Mouse (Mus musculus): ENCODE data around the gene Vmn1r46.
"Not testable (repeated sequence)": the region's sequence is repeated elsewhere in the genome, so short reads cannot be mapped to it uniquely, and the experiment has no call there.

Vmn1r46 gene

DNA sequence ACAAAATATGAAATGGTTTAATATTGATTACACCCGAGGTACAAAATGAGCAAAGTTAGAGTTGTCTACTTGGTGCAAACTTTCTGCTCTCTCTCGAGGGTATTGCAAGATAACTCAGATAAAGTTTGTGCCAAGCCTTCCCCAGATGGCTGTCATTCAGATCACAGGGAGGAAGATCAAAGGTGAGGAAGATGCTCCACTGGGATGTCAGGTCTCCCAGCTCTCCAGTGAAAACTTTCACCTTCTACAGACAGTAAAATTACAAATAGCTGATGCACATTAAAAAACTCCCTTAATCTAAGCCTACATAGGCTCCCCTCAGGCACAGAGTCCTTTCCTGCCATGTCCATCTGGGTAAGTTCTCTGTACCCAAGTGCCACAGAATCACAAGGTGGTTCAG is at the start of gene Vmn1r46:
Vmn1r46 (plus strand) TSS at position 301 of the 400 bp plus-strand sequence.
- DNase-seq (ENCODE audit: low spot score in 2 of 2): no peak

DNA sequence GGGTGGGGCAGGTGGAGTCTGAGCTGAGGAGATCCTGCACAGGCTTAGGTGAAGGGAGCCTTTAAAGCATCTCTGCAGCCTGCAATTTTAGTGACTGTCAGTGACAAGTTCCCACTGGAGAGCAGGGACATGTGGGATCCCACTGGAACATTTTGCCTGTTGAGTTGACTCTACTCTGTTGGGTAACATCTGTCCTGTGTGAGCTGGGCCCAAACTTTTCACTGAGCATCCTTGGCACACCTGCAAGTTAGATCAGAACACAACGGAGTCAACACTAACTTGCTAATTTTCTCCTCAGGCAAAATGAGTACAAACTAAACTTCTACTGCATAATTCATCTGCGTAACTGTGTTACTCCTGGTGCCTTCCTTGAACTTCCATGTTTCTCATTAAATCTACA is 28.6 kb upstream of the Vmn1r46 start, which contains the start of gene Vmn1r45:
Vmn1r45 (minus strand) TSS at position 101 of the 400 bp plus-strand sequence.
- not testable (repeated sequence) for DNase-seq (ENCODE audit: low spot score in 2 of 2)

DNA sequence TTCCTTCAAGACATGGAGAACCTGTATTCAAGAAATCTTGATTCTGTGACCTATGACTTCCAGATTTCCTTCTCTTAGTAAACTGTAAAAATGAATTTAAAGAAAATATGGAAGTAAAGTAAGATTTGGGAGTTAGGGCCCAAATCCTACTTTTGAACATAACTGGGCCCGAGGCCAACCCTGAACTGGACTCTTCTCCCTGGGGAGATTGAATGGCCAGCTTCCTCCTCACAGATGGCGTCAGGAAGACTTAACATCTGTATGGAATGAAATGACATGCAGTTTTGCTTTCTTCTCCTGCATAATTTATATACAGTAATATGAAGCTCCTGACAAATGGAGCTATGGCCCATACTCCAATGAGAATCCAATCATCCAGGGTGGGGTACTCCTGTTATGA is 28.2 kb upstream of the Vmn1r46 start:
- no peak for DNase-seq (ENCODE audit: low spot score in 2 of 2)

DNA sequence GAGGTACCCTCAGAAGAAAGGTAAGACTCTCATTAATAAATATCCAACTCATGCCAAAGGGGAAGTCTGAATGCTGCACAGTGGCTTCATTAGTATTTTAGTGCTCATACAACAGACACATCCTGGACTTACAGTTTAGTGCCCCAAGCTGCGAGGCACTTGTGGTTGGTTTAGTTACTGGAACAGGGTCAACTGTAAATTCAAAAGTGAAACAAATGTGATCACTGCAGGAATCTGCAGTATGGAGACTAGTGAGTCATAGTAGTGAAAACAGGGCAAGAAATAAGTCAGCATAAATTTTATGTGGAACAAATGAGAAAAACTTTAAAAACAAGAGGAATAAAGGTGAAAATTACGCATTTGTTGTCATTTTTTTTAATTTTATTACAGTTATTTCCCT is 15.6 kb upstream of the Vmn1r46 start:
- DNase-seq (ENCODE audit: low spot score in 2 of 2): no peak

- no peak for DNase-seq (ENCODE audit: low spot score in 2 of 2)
These were observed 2.8 kb upstream of the Vmn1r46 start for GRCm38 (mm10) chr6:89966341-89966740.

DNA sequence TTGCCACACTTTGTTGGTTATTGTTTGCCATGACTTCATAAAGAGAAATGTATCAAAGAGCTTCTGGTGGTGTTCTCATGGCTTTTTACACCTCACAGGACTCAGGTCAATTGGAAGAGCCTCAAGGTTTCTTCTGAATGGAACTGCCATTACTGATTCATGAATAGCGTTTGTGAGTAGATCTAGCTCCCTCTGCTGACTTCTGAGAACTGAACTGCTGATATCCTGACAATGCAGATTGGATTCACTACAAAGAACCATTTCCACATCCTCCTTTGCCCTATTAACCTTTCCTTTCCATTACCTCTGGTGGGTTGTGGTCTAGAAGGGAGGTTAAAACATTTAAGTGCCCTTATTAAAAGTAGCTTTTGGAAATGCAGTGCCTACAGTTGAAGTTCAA is 16.9 kb downstream of the Vmn1r46 start:
- no peak for DNase-seq (ENCODE audit: low spot score in 2 of 2)

- DNase-seq (ENCODE audit: low spot score in 2 of 2): not testable (repeated sequence)
These were observed 46.7 kb downstream of the Vmn1r46 start, which contains the start of gene Vmn1r47 for GRCm38 (mm10) chr6:90015847-90016246. TSS of gene Vmn1r47 (plus strand) at chr6:90016147.

Data from frontal cortex, postnatal 25 days (tissue).